Mouse (Mus musculus) embryonic facial prominence, embryonic 14.5 days (tissue): ENCODE measurements around the gene Pth1r. TPM values are rescaled to one million over a fixed set of nuclear protein-coding genes. Genes with fewer than 3 reads are reported as not detected.

Experiments
- ATAC-seq: fragments of 200-750 bp; cut with Nextera tagmentation; 2 replicates; pipeline ENCODE4 v1.8.0; 2017; ENCODE audit warnings: low read depth, moderate number of reproducible peaks, moderate TSS enrichment
- DNase-seq: peaks from one replicate; pipeline ENCODE4 v3.0.0-alpha.2; 2015; ENCODE audit warnings: low spot score
- H3K27ac ChIP-seq: fragments of 300-500 bp; sonication (generic); replicated peaks from 2 replicates; pipeline ENCODE4 v1.5.1; 2014; ENCODE audit warnings: low read depth, mild to moderate bottlenecking, low read length, moderate library complexity
- H3K27me3 ChIP-seq: fragments of 300-500 bp; sonication (generic); replicated peaks from 2 replicates; pipeline ENCODE4 v1.6.1; 2014; ENCODE audit warnings: low read length; ENCODE audit not compliant: control insufficient read depth, insufficient read depth
- H3K36me3 ChIP-seq: fragments of 300-500 bp; sonication (generic); 2 replicates; pipeline ENCODE4 v1.6.1; 2014; ENCODE audit warnings: low read length, mixed read lengths; ENCODE audit not compliant: control insufficient read depth, insufficient read depth
- H3K4me1 ChIP-seq: fragments of 300-500 bp; sonication (generic); 2 replicates; pipeline ENCODE4 v1.6.1; 2014; ENCODE audit warnings: antibody characterized with exemption, low read length; ENCODE audit not compliant: control insufficient read depth, insufficient read depth
- H3K4me2 ChIP-seq: fragments of 300-500 bp; sonication (generic); 2 replicates; pipeline ENCODE4 v1.6.1; 2014; ENCODE audit warnings: low read depth, mild to moderate bottlenecking, low read length, moderate library complexity, mixed read lengths
- H3K4me3 ChIP-seq: fragments of 300-500 bp; sonication (generic); 2 replicates; pipeline ENCODE4 v1.5.1; 2014; ENCODE audit warnings: low read depth, mild to moderate bottlenecking, low read length
- H3K9ac ChIP-seq: fragments of 300-500 bp; sonication (generic); 2 replicates; pipeline ENCODE4 v1.6.1; 2014; ENCODE audit warnings: low read depth, mild to moderate bottlenecking, low read length, moderate library complexity, mixed read lengths
- H3K9me3 ChIP-seq: fragments of 300-500 bp; sonication (generic); 2 replicates; pipeline ENCODE4 v1.6.1; 2016; ENCODE audit warnings: low read length; ENCODE audit not compliant: control insufficient read depth
- WGBS: fragments of 180-500 bp; shearing (Covaris S2); extraction: QIAGEN DNeasy Blood & Tissue Kit; methylation state at CpG from one replicate; pipeline ENCODE4 v1.1.7; 2014; 5-methylcytosine and 5-hydroxymethylcytosine counted together
- polyA plus RNA-seq: library from polyadenylated mRNA; unstranded; fragments of >200 nt; fragmentation: Nextera tagmentation; extraction: Ambion mirVana; gene quantifications from 2 replicates; pipeline ENCODE4 v1.2.1, GENCODE M21; 2014

Gene Pth1r
- polyA plus RNA-seq, result 97.5 and 98.0 TPM in 2 replicates

- H3K9me3 ChIP-seq, result no peaks in the 10 kb centered on the region
- peaks cover 6% of the 10 kb centered on the region; the same call in 1 of the 2 replicates for H3K27me3 ChIP-seq
- WGBS, result 56% methylated on average over 7 of the region's 7 CpGs
- H3K4me1 ChIP-seq, result peaks cover 16% of the 10 kb centered on the region
- no peak within 1 kb of the TSS for H3K4me2 ChIP-seq
- H3K4me3 ChIP-seq, result no peak within 1 kb of the TSS
- H3K27ac ChIP-seq, result no peak within 1 kb of the TSS
- no peak for DNase-seq
- ATAC-seq, result no peak
- H3K36me3 ChIP-seq, result no peaks in the 10 kb centered on the region
- H3K9ac ChIP-seq, result no peak within 1 kb of the TSS
Measured at GRCm38 (mm10) chr9:110746961-110747360, at the start of gene Pth1r. TSS of gene Pth1r (minus strand) at chr9:110747145.

GRCm38 (mm10) chr9:110790462-110790861 lies 43.5 kb upstream of the Pth1r start:
- H3K9ac ChIP-seq, result no peak overlapping the region
- DNase-seq (no peak), ATAC-seq (no peak)
- no peaks in the 10 kb centered on the region for H3K27me3 ChIP-seq
- H3K27ac ChIP-seq, result no peak overlapping the region
- H3K36me3 ChIP-seq, result no peaks in the 10 kb centered on the region
- H3K4me1 ChIP-seq, result no peaks in the 10 kb centered on the region
- no peak overlapping the region for H3K4me3 ChIP-seq
- no peaks in the 10 kb centered on the region for H3K9me3 ChIP-seq
- H3K4me2 ChIP-seq, result no peak overlapping the region
- 69% methylated on average over 4 of the region's 4 CpGs for WGBS

GRCm38 (mm10) chr9:110788169-110788568 lies 41.2 kb upstream of the Pth1r start:
- no peaks in the 10 kb centered on the region for H3K4me1 ChIP-seq
- H3K27ac ChIP-seq, result no peak overlapping the region
- no peak overlapping the region for H3K4me2 ChIP-seq
- DNase-seq (no peak), ATAC-seq (no peak)
- no peak overlapping the region for H3K9ac ChIP-seq
- no peaks in the 10 kb centered on the region for H3K36me3 ChIP-seq
- 83% methylated on average over 3 of the region's 3 CpGs for WGBS
- no peaks in the 10 kb centered on the region for H3K9me3 ChIP-seq
- no peak overlapping the region for H3K4me3 ChIP-seq
- H3K27me3 ChIP-seq, result no peaks in the 10 kb centered on the region

GRCm38 (mm10) chr9:110783611-110784010 lies 36.7 kb upstream of the Pth1r start:
- 13% methylated on average over 1 of the region's 1 CpGs for WGBS
- Histone ChIP-seq H3K27me3 (no peaks in the 10 kb centered on the region), H3K9ac (no peak overlapping the region), H3K9me3 (no peaks in the 10 kb centered on the region), H3K4me1 (peaks cover 13% of the 10 kb centered on the region), H3K36me3 (no peaks in the 10 kb centered on the region), H3K27ac (no peak overlapping the region), H3K4me2 (no peak overlapping the region), H3K4me3 (no peak overlapping the region)
- DNase-seq, result no peak
- no peak for ATAC-seq

- peak overlapping the region; percentile 79 for H3K4me2 ChIP-seq
- H3K9me3 ChIP-seq, result no peaks in the 10 kb centered on the region
- H3K27me3 ChIP-seq, result no peaks in the 10 kb centered on the region
- ATAC-seq, result peak; percentile 75
- peak; percentile 92 for DNase-seq
- H3K4me3 ChIP-seq, result peak overlapping the region; percentile 48
- no peaks in the 10 kb centered on the region for H3K36me3 ChIP-seq
- H3K27ac ChIP-seq, result peak overlapping the region; percentile 78
- peak overlapping the region; percentile 76 for H3K9ac ChIP-seq
- 3% methylated on average over 13 of the region's 23 CpGs for WGBS
- peaks cover 20% of the 10 kb centered on the region for H3K4me1 ChIP-seq
Measured at GRCm38 (mm10) chr9:110781731-110782130, 34.8 kb upstream of the Pth1r start.

GRCm38 (mm10) chr9:110781256-110781721 lies 34.3 kb upstream of the Pth1r start:
- Histone ChIP-seq H3K27me3 (no peaks in the 10 kb centered on the region), H3K9me3 (no peaks in the 10 kb centered on the region), H3K4me2 (peak overlapping the region; percentile 79), H3K9ac (peak overlapping the region; percentile 76), H3K36me3 (no peaks in the 10 kb centered on the region), H3K27ac (peak overlapping the region; percentile 78), H3K4me1 (peaks cover 20% of the 10 kb centered on the region), H3K4me3 (peak overlapping the region; percentile 48)
- DNase-seq, result peak; percentile 95
- WGBS, result under 1% methylated on average over 35 of the region's 43 CpGs
- ATAC-seq, result peak; percentile 96

GRCm38 (mm10) chr9:110779242-110779913 lies 32.4 kb upstream of the Pth1r start:
- no peak overlapping the region for H3K9ac ChIP-seq
- WGBS, result 57% methylated on average over 5 of the region's 5 CpGs
- no peak overlapping the region for H3K27ac ChIP-seq
- H3K36me3 ChIP-seq, result no peaks in the 10 kb centered on the region
- no peak overlapping the region for H3K4me3 ChIP-seq
- no peak overlapping the region for H3K4me2 ChIP-seq
- H3K27me3 ChIP-seq, result no peaks in the 10 kb centered on the region
- no peak for DNase-seq
- ATAC-seq, result no peak
- peaks cover 27% of the 10 kb centered on the region for H3K4me1 ChIP-seq
- no peaks in the 10 kb centered on the region for H3K9me3 ChIP-seq

GRCm38 (mm10) chr9:110778559-110778958 lies 31.6 kb upstream of the Pth1r start:
- H3K9me3 ChIP-seq, result no peaks in the 10 kb centered on the region
- 85% methylated on average over 7 of the region's 7 CpGs for WGBS
- ATAC-seq (no peak), DNase-seq (no peak)
- peaks cover 27% of the 10 kb centered on the region for H3K4me1 ChIP-seq
- no peak overlapping the region for H3K27ac ChIP-seq
- no peak overlapping the region for H3K4me3 ChIP-seq
- H3K27me3 ChIP-seq, result no peaks in the 10 kb centered on the region
- H3K36me3 ChIP-seq, result no peaks in the 10 kb centered on the region
- no peak overlapping the region for H3K9ac ChIP-seq
- H3K4me2 ChIP-seq, result no peak overlapping the region

- Histone ChIP-seq H3K27me3 (no peaks in the 10 kb centered on the region), H3K27ac (no peak overlapping the region), H3K4me1 (peaks cover 27% of the 10 kb centered on the region), H3K9me3 (no peaks in the 10 kb centered on the region), H3K9ac (no peak overlapping the region), H3K4me2 (no peak overlapping the region), H3K36me3 (no peaks in the 10 kb centered on the region), H3K4me3 (no peak overlapping the region)
- no peak for DNase-seq
- ATAC-seq, result no peak
- 71% methylated on average over 1 of the region's 1 CpGs for WGBS
Measured at GRCm38 (mm10) chr9:110778100-110778499, 31.2 kb upstream of the Pth1r start.
